Mouse (Mus musculus) ES-E14 (cell line): ENCODE measurements at regions not wholly inside any gene's neighbourhood (a gene's known extent, or its start where the extent isn't known, plus 50 kb on each side); places are given as distances from the start of the nearest gene placed in this dataset.

Experiments
- DNase-seq: peaks from one replicate; pipeline ENCODE4 v3.0.0-alpha.2; 2013; ENCODE audit warnings: low read depth, low spot score
- H3K27ac ChIP-seq: 2 replicates; pipeline ENCODE4 v1.5.1; 2012; ENCODE audit warnings: low read depth, mild to moderate bottlenecking, low read length, moderate library complexity, mixed read lengths; ENCODE audit not compliant: poor library complexity, insufficient read depth, severe bottlenecking
- H3K36me3 ChIP-seq: 2 replicates; pipeline ENCODE4 v1.6.1; 2012; ENCODE audit warnings: mild to moderate bottlenecking, low read length, moderate library complexity, mixed read lengths; ENCODE audit not compliant: control insufficient read depth, poor library complexity, insufficient read depth, severe bottlenecking
- H3K4me1 ChIP-seq, 2 experiments: fragments of 150-350 bp in 1 of 2; sonication (generic) in 1 of 2; 2 replicates each; pipeline ENCODE4 v1.6.1; 2012; ENCODE audit warnings: low read length in 2 of 2, mild to moderate bottlenecking in 1 of 2, mixed read lengths in 1 of 2; ENCODE audit not compliant: control insufficient read depth in 2 of 2, insufficient read depth in 2 of 2, poor library complexity in 1 of 2
- H3K4me3 ChIP-seq, 2 experiments: fragments of 150-350 bp in 1 of 2; sonication (generic) in 1 of 2; 2 replicates each; pipeline ENCODE4 v1.5.1; 2012; ENCODE audit warnings: low read length in 2 of 2, low read depth in 1 of 2, mild to moderate bottlenecking in 1 of 2, mixed read lengths in 1 of 2; ENCODE audit not compliant: insufficient read depth in 1 of 2, poor library complexity in 1 of 2, severe bottlenecking in 1 of 2
- H3K9ac ChIP-seq: 2 replicates; pipeline ENCODE4 v1.6.1; 2012; ENCODE audit warnings: low read depth, mild to moderate bottlenecking, low read length, mixed read lengths; ENCODE audit not compliant: poor library complexity, insufficient read depth, severe bottlenecking
- H3K9me3 ChIP-seq: fragments of 150-350 bp; sonication (generic); 2 replicates; pipeline ENCODE4 v1.6.1; 2012; ENCODE audit warnings: low read depth, mild to moderate bottlenecking, low read length; ENCODE audit not compliant: control insufficient read depth, insufficient read depth
- CHD2 ChIP-seq: IDR thresholded peaks from 2 replicates; pipeline ENCODE4 v1.6.1; 2014; ENCODE audit warnings: mild to moderate bottlenecking, low read depth, low read length, inconsistent platforms
- HCFC1 ChIP-seq: IDR thresholded peaks from 2 replicates; pipeline ENCODE4 v1.6.1; 2012; ENCODE audit warnings: low read length, inconsistent platforms, borderline replicate concordance; ENCODE audit not compliant: insufficient read depth
- MAFK ChIP-seq: IDR thresholded peaks from 2 replicates; pipeline ENCODE4 v1.6.1; 2014; ENCODE audit warnings: mild to moderate bottlenecking, low read depth, low read length, inconsistent platforms; ENCODE audit not compliant: insufficient read depth
- ZC3H11A ChIP-seq: IDR thresholded peaks from 2 replicates; pipeline ENCODE4 v1.6.1; 2012; ENCODE audit warnings: low read depth, mild to moderate bottlenecking, inconsistent platforms, low read length, borderline replicate concordance
- ZNF384 ChIP-seq: IDR thresholded peaks from 2 replicates; pipeline ENCODE4 v1.6.1; 2012; ENCODE audit warnings: low read depth, low read length, inconsistent platforms
- in situ Hi-C, 2 experiments: fragments of 600-800 bp; cut with MboI; formaldehyde crosslinking; loops; one replicate each; pipeline ENCODE4 v1.15.1; 2025; ENCODE audit warnings: low sequenced_read_pairs in 2 of 2, inconsistent platforms in 1 of 2; ENCODE audit not compliant: unreplicated experiment in 2 of 2

- H3K36me3 ChIP-seq: no peaks in the 10 kb centered on the region
- no peaks in the 10 kb centered on the region for H3K9me3 ChIP-seq
- no peak overlapping the region for H3K4me3 ChIP-seq
- in situ Hi-C loops: no loop called here
- peaks cover 2% of the 10 kb centered on the region in 2 experiments; a peak in 2 of 4 replicates for H3K4me1 ChIP-seq
- no peak overlapping the region for H3K27ac ChIP-seq
- peak; percentile 70 for DNase-seq
- TF ChIP-seq MAFK: no peak
- no peak overlapping the region for H3K9ac ChIP-seq
Observed at GRCm38 (mm10) chr6:32710208-32710607, 122.2 kb upstream of the Plxna4 start.

DNA sequence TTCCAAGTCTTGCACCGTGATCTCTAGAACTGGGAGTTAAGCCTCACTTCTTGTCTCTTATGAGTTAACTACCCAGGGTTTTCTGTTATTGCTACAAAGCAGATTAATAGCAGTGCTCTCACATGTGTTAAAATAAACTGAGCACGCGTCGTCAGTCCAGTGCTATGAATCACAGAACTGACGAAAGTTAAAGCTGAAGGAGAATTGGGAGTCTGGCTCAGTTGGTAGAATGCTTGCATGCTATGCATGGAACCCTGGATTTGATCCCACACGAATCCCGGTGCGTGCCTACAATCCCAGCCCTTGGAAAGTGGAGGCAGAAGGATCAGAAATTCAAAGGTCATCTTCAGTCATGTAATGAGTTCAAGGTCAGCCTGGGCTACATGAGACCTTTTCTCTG is 121.6 kb upstream of the Plxna4 start:
- in situ Hi-C loops: no loop called here
- H3K27ac ChIP-seq: no peak overlapping the region
- H3K9ac ChIP-seq: no peak overlapping the region
- TF ChIP-seq CHD2 (no peak), MAFK (no peak), ZNF384 (no peak), HCFC1 (no peak), ZC3H11A (no peak)
- DNase-seq: no peak
- H3K4me1 ChIP-seq: peaks cover 2% of the 10 kb centered on the region in 2 experiments; a peak in 2 of 4 replicates
- H3K36me3 ChIP-seq: no peaks in the 10 kb centered on the region
- no peak overlapping the region for H3K4me3 ChIP-seq
- no peaks in the 10 kb centered on the region for H3K9me3 ChIP-seq

GRCm38 (mm10) chr6:32707417-32707816 is 119.4 kb upstream of the Plxna4 start:
- H3K36me3 ChIP-seq: no peaks in the 10 kb centered on the region
- H3K4me1 ChIP-seq: peaks cover 2% of the 10 kb centered on the region in 2 experiments; a peak in 2 of 4 replicates
- H3K27ac ChIP-seq: no peak overlapping the region
- no peak overlapping the region for H3K9ac ChIP-seq
- H3K9me3 ChIP-seq: no peaks in the 10 kb centered on the region
- no peak for DNase-seq
- H3K4me3 ChIP-seq: no peak overlapping the region
- no peak for TF ChIP-seq ZC3H11A
- no peak for TF ChIP-seq MAFK
- TF ChIP-seq HCFC1: no peak
- no peak for TF ChIP-seq CHD2
- no peak for TF ChIP-seq ZNF384
- in situ Hi-C loops: no loop called here

GRCm38 (mm10) chr6:32706376-32706775 is 118.4 kb upstream of the Plxna4 start:
- TF ChIP-seq HCFC1 (no peak), CHD2 (no peak), MAFK (no peak), ZNF384 (no peak), ZC3H11A (no peak)
- Histone ChIP-seq H3K27ac (no peak overlapping the region), H3K9me3 (no peaks in the 10 kb centered on the region), H3K4me1 (peaks cover 2% of the 10 kb centered on the region in 2 experiments; a peak in 2 of 4 replicates), H3K4me3 (no peak overlapping the region), H3K36me3 (no peaks in the 10 kb centered on the region), H3K9ac (no peak overlapping the region)
- in situ Hi-C loops: no loop called here
- DNase-seq: no peak

GRCm38 (mm10) chr6:32703466-32703865 is 115.5 kb upstream of the Plxna4 start:
- DNase-seq: no peak
- TF ChIP-seq ZC3H11A: no peak
- no peak for TF ChIP-seq MAFK
- no peak for TF ChIP-seq ZNF384
- no peak for TF ChIP-seq CHD2
- TF ChIP-seq HCFC1: no peak
- no peak overlapping the region for H3K4me3 ChIP-seq
- H3K36me3 ChIP-seq: no peaks in the 10 kb centered on the region
- no peak overlapping the region for H3K27ac ChIP-seq
- peaks cover 0 to 2% of the 10 kb centered on the region in 2 experiments; a peak in 1 of 4 replicates for H3K4me1 ChIP-seq
- no peaks in the 10 kb centered on the region for H3K9me3 ChIP-seq
- in situ Hi-C loops: no loop called here
- H3K9ac ChIP-seq: no peak overlapping the region
